Mouse (Mus musculus) gonadal fat pad, adult 2 months (tissue): Measurements from ENCODE around the gene Zfp541. TPM values are rescaled to one million over a fixed set of nuclear protein-coding genes. Genes with fewer than 3 reads are reported as not detected.

ENCODE experiments used
- DNase-seq: peaks from one replicate; pipeline ENCODE4 v3.0.0-alpha.2; 2012; ENCODE audit warnings: low read depth
- polyA plus RNA-seq: library from polyadenylated mRNA; depleted of rRNA; stranded (reverse); fragments of >200 nt; gene quantifications from 2 replicates; pipeline ENCODE4 v1.2.3, GENCODE M21; 2012

The Zfp541 gene
- polyA plus RNA-seq, 1 experiment: 0.19 TPM

- no peak for DNase-seq
These were observed 17.1 kb upstream of the Zfp541 start for GRCm38 (mm10) chr7:16044531-16044930.

DNA sequence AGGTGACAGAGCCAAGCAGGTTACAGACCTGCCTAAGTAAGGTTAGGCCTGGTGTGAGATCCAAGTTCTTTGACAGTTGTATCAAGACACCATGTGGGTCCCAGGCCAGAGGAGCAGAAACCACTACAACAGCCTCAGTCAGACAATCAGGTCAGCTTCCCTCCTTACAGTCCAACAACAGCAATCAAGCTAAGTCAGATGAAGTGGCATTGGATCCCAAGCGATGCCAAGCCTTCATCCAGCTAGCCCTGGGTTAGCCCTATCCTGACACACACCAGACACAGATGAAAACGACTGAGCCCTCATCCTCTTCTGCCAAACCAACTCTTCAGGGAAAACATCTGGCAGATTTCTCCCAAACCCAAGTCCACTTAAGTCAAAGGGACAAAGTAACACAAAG, 16.1 kb upstream of the Zfp541 start:
- DNase-seq: no peak

DNA sequence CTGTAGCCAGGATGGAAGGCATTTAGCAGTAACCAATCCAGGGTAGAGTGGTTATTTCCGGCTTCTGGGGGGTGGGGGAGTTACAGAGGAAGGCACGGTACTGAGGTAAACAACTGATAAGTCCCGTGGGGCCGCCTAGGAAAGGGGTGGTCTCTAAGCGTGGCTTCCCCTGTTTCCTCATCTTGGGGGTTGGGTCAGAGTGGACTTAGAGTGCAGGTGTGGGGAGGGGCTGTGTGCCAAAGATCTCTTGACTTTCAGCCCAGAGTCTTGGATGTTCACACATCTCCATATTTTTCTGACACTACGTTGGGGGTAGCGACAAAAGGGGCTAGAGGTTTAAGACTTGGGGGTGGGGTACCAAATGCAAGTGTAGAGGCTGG, 15.5 kb upstream of the Zfp541 start:
- DNase-seq: no peak

DNA sequence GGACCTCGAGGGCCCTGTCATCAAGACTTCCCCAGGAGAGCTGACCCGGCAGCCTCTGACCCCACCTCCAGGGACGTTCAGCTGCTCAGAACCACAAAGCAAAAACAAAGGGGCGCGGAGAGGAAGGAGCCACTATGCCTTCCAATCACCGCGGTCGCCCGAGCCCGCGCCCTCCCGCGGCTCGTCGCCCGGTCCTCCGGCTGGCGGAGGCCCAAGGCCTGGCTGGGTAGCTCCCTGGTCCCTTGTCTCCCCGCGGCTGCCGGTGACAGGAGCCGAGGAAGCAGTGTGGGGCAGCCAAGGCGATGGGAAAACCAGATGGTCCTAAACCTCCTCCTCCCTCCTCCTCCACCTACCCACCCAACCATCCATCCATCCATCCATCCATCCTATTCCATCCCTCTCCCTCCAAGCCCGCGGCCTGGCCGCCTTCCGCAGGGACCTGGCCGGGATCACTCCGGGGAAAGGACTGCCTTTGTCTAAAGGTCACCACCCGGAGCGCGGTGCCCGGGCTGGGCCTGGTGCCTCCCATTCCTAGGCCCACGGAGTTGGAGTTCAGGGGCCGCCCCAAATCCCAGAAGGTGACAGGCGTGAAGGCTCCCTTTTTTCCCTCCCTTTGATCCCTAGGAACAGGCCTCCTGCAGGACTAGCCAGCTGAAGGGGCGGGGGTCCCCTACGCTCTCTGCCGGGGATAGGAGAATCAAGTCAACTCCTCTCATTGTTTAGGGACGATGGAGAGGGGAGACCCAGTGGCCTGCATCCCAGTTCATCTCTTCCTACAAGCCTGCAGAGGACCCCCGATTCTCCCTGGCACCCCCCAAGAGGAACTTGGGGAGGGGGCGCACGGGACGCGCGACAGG, 14.9 kb upstream of the Zfp541 start:
- no peak for DNase-seq

DNA sequence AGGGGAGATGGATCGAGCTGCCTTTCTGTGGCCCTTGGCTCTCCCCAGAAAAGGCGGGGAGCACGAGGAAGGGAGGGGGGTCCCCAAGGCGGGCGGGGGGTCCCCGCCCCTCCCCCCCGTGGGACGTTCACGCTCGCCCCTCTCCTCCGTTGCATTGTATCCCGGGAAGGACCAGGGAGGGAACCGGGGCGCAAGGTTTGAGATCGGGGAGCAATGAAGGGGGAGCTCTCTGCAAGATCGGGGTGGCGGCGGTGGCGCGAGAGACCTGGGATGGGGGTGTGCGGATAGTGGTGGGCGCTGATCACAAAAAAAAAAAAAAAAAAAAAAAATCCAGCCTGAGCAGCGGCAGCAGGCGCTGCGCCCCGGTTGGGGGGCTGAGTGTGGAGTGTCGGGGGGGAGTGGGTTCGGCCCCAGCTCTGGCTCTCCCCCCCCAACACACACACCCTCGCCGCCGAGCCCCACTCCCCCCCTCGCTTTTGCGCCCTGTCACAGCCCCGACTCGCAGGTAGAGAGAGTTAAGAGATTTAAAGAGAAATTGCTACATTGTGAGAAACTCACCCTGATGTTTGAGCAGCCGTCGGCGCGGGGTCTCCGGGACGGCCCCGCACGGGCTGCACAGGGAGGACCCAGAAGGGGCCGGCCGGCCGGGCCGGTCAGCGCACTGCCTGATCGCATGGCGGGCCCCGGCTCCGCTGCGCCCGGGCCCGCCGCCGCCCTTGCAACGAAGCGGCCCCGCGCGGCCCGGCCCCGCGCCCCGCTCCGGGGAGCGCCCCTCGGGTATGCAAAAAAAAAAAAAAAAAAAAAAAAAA, 14.1 kb upstream of the Zfp541 start, which contains the start of gene Bicra:
TSS of gene Bicra (minus strand) at position 584 of the 809 bp plus-strand sequence.
- DNase-seq: no peak

- peak; percentile 85 for DNase-seq
These were observed 13.4 kb upstream of the Zfp541 start for GRCm38 (mm10) chr7:16048164-16048564.

GRCm38 (mm10) chr7:16048675-16049575, 12.7 kb upstream of the Zfp541 start:
- DNase-seq: no peak

GRCm38 (mm10) chr7:16049576-16049915, 12.1 kb upstream of the Zfp541 start:
- no peak for DNase-seq

DNA sequence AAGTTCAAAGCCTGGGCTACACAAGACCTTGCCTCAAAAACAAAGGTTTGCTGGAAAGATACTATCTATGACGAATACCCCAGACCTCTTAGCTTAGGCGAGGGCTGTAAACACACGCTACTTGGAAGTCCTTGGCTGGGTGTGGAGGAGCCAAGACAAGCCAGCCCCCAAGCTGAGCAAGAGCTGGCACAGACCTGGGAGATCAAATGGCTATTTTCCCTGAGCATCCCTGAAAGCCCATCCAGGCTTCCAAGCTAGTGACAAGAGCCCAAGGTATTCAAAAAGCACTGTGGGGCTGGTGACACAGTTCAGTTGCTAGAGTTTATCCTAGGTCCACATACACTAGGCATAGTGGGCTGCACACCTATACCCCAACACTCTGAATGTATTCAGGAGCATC, 11.0 kb upstream of the Zfp541 start:
- DNase-seq: no peak

DNA sequence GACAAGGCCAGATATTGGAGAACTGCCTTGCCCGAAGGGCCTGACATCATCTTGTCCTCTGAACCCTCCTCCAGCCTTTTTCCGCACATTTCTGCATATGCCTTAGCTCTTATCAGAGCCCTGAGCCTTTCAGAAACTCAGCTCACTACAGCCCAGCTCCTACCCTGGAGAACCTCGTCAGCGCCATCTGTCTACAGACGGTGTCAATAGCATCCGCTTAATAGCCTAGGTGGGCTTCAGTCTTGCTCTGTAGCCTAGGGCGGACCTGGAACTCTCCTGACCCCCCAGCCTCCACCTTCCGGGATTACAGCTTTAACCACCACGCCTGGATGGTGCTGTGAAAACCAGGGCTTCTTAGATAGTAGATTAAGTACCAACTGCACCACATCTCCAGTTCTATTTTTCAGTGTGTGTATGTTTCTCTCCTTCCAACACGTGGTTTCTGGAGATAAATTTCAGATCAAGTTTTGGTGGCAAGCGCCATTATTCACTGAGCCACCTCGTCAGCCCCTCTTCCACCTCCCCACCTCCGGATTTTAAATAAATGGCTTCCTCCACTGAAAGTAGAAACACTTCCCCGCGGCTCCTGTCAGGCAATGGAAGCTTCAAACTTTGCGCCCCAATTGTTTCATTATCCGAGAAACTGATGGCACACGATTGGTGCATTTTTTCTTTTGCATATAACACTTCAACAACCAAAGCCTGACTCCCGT, 9.6 kb upstream of the Zfp541 start:
- no peak for DNase-seq

GRCm38 (mm10) chr7:16052684-16053083, 8.9 kb upstream of the Zfp541 start:
- no peak for DNase-seq

DNA sequence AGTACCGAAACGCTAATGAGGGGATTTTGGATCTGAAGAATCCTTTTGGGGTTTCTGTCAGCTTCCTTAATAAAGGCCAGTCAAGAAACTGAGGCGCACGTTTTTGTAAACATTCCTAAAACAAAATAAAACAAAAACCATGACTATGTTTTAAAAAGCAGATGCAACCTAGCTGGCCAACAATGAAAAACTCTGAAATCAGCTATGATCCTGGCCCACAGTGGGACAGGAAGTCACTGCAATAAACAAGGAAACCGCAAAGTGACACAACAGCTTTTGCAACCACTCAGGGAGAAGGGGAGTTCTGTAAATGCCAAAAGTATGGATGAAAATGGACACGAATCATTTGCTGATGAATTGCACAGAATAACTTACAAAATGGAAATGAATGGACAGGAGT, 8.5 kb upstream of the Zfp541 start:
- no peak for DNase-seq

GRCm38 (mm10) chr7:16054966-16055365, 6.6 kb upstream of the Zfp541 start:
- no peak for DNase-seq

DNA sequence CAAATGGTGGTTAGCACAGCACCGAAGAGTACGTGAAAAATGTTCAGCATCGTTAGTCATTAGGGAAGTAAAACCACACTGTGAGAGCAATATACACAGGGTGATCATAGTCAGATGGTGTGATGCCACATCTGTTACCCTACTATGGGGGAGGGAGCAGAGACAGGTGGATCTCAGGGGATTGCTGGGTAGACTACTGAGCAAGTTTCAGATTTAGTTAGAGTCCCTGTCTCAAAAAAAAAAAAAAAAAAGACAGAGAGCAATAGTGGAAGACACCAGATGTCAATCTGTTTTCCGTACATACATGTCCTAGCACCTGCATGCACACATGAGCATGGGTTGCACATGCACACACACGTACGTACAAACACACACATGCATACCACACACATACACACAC, 5.9 kb upstream of the Zfp541 start:
- no peak for DNase-seq

- DNase-seq: no peak
These were observed 5.0 kb upstream of the Zfp541 start for GRCm38 (mm10) chr7:16056459-16057135.

- DNase-seq: no peak
These were observed 4.5 kb upstream of the Zfp541 start for GRCm38 (mm10) chr7:16057136-16057534.

DNA sequence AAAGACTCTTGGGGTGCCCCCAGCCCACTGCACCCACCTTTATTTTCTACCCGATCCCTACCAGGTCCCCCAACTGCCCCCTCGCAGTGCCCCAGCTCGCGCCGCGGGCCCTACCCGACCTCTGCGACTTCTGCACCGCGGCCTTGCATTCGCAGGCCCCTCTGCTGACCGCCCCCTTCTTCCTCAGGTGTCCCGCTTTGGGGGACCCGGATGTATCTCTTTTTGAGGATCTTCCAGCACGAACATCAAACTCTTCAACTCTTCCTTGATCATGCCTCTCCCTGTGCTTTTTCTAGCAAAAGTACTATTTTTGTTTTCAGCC, 446 bp downstream of the Zfp541 start:
- DNase-seq: no peak

- no peak for DNase-seq
These were observed 1.9 kb downstream of the Zfp541 start for GRCm38 (mm10) chr7:16063490-16063889.

DNA sequence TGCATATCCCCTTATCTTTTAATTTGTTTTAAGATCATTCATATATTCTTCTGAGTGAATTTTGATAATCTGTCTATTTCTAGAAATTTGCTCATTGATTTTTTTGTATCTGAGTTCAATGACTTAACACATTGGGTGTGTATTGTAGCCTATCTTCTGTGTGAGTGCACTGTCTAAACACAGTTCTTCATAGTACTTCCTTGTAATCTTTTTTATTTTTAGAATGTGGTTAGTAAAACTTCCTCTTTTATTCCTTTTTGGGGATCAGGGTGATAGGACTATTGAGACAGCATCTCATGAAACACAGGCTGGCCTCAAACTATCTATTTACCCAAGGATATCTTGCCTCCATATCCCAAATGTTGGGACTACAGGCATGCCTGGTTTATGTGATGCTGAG, 9.2 kb downstream of the Zfp541 start:
- no peak for DNase-seq

DNA sequence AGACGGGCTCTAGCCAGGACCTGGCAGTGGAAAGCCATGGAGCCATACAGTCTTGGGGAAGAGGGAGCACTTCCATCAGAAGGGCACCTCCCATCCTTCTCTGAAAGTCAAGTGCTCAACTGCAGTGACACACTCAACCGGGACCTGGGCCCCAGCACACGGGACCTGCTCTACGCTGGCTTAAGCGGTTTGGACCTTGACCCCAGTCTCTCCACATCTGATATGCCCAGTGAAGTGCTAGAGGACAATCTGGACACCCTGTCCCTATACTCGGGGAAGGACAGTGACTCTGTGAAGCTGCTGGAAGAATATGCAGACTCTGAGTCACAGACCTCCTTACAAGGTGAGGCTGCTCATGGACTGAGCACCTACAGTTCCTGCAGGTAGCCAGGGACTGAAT, 10.3 kb downstream of the Zfp541 start:
- DNase-seq: no peak

GRCm38 (mm10) chr7:16079947-16080346, 18.3 kb downstream of the Zfp541 start:
- DNase-seq: no peak
